Mouse (Mus musculus) urinary bladder, postnatal 25 days (tissue): ENCODE data around the gene Apon.
"Not testable (repeated sequence)": the region's sequence is repeated elsewhere in the genome, so short reads cannot be mapped to it uniquely, and the experiment has no call there.

Experiments
- DNase-seq: peaks from one replicate; pipeline ENCODE4 v3.0.0; 2022; ENCODE audit warnings: low spot score

The Apon gene

GRCm38 (mm10) chr10:128232420-128232985, 21.4 kb upstream of the Apon start:
- peak; percentile 37 for DNase-seq

- no peak for DNase-seq
Measured at GRCm38 (mm10) chr10:128236321-128236720, 17.6 kb upstream of the Apon start.

GRCm38 (mm10) chr10:128237807-128238480, 16.0 kb upstream of the Apon start:
- DNase-seq: no peak

- DNase-seq: no peak
Measured at GRCm38 (mm10) chr10:128239140-128239539, 14.8 kb upstream of the Apon start.

- DNase-seq: no peak
Measured at GRCm38 (mm10) chr10:128240131-128240530, 13.8 kb upstream of the Apon start.

- DNase-seq: no peak
Measured at GRCm38 (mm10) chr10:128243252-128243651, 10.6 kb upstream of the Apon start.

GRCm38 (mm10) chr10:128244121-128244520, 9.8 kb upstream of the Apon start:
- no peak for DNase-seq

GRCm38 (mm10) chr10:128247020-128247732, 6.7 kb upstream of the Apon start:
- DNase-seq: no peak

- DNase-seq: no peak
Measured at GRCm38 (mm10) chr10:128250565-128250964, 3.3 kb upstream of the Apon start.

- DNase-seq: no peak
Measured at GRCm38 (mm10) chr10:128255925-128256324, 2.0 kb downstream of the Apon start.

GRCm38 (mm10) chr10:128256328-128256727, 2.4 kb downstream of the Apon start:
- no peak for DNase-seq

GRCm38 (mm10) chr10:128258953-128259352, 5.1 kb downstream of the Apon start:
- no peak for DNase-seq

GRCm38 (mm10) chr10:128259946-128260345, 6.0 kb downstream of the Apon start:
- no peak for DNase-seq

- not testable (repeated sequence) for DNase-seq
Measured at GRCm38 (mm10) chr10:128260376-128260775, 6.5 kb downstream of the Apon start.

GRCm38 (mm10) chr10:128262300-128262699, 8.4 kb downstream of the Apon start:
- no peak for DNase-seq

GRCm38 (mm10) chr10:128263393-128264310, 9.8 kb downstream of the Apon start:
- DNase-seq: no peak

GRCm38 (mm10) chr10:128268371-128268770, 14.5 kb downstream of the Apon start, which contains the start of gene Apof:
TSS of gene Apof (plus strand) at chr10:128268671.
- DNase-seq: no peak

GRCm38 (mm10) chr10:128269206-128269910, 15.5 kb downstream of the Apon start:
- DNase-seq: no peak

- peak; percentile 93 for DNase-seq
Measured at GRCm38 (mm10) chr10:128270287-128270841, 16.5 kb downstream of the Apon start, which contains the start of gene Stat2. TSS of gene Stat2 (plus strand) at chr10:128270559.

GRCm38 (mm10) chr10:128270866-128271265, 17.0 kb downstream of the Apon start:
- DNase-seq: no peak

- no peak for DNase-seq
Measured at GRCm38 (mm10) chr10:128271883-128272282, 18.0 kb downstream of the Apon start.
